Mouse (Mus musculus): ENCODE results near the gene Glipr1.
"Not testable (repeated sequence)": the region's sequence is repeated elsewhere in the genome, so short reads cannot be mapped to it uniquely, and the experiment has no call there.

Glipr1 gene

DNA sequence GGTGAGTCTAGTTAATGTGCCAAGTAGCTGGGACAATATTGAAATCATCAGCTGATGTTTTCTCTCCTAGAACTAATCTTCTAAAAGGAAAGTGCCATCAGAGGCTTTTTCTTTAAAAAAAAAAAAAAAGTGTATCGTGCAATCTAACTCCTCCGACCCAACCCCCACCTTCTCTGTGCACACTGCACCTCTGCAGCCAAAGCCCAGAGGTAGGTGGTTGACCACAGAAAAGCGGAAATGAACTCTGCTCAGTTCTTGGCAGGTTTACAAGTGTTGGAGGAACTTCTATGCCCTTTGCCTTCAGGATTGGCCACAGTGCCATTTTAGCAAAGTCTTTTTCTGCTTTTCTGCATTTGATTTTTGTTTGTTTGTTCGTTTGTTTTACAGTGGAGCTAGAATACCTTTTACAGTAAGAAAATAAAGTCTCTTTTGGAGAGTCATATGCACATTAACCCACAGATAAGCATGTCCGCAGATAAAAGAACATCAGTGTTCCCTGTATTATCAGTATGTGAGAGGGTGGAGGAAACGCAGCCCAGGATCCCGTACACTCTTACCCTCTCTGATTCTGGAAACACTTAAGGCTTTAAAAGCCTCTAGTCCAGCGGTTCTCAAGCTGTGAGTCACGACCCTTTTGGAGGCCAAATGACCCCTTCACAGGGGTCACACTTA is at the start of gene Glipr1:
TSS of gene Glipr1 (minus strand) at position 88 of the 672 bp plus-strand sequence.
- CTCF ChIA-PET, result interaction anchor here in 1 of 4 experiments (0.6 kb wide), 1 partner anchor 568 kb away, joined by 4 read pairs; no protein-coding TSS in a partner anchor
- POLR2A ChIA-PET, result interaction anchor here in 1 of 4 experiments (0.8 kb wide), 1 partner anchor 31 kb away, joined by 3 read pairs; the partner anchor contains the start of gene Krr1

DNA sequence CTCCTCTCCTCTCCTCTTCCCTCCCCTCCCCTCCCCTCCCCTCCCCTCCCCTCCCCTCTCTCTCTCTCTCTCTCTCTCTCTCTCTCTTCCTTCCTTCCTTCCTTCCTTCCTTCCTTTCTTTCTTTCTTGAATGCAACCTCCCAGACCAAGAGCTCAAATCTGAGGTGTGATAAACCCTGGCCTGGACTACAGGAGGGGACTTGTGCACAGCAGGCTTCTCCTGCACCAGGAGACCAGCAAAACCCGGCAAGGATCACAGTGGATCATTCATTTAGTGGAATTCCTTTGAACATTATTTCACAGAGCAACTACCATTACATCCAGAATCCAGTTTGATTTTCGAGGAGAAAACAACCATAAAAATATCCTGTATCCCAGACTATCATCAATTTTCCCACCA is 49.5 kb upstream of the Glipr1 start:
- CTCF ChIA-PET, POLR2A ChIA-PET: not testable (repeated sequence)

DNA sequence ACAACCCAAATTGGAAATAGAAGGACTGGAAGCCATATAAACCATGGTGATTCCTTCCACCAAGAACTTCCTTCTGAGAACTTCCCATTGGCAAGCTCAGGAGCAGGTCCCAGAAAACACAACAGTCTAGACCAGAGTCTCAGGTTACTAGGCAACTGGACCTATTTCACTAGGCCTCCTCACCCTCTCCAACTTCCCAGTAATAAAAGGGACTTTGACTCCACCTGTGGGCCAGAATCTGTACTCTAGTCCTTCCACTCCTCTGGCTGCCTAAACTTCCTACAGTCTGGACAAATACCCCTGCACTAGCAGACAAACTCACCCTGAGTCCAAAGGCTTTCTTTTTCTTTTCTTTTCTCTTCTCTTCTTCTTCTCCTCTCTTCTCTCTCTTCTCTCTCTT is 48.8 kb upstream of the Glipr1 start:
- ChIA-PET CTCF (no interaction called here), POLR2A (no interaction called here)

DNA sequence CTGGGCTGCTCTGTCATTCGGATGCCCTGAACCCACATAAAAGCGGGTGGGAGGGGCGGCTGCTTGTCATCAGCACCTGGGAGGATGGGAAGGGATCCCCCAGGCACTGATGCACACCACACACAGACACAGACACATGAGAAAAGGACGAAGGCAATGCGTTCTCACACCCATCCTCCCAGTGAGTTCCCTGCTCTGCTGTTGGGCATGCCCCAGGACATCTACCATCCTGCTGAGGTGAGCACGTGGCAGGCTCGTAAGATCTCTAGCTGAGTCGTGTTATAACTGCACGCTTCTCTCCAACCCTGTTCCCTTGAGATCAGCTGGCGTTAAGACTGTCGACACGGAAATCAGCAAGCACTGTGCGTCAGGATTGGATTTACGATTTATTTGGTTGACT is 41.9 kb upstream of the Glipr1 start:
- CTCF ChIA-PET, POLR2A ChIA-PET: not testable (repeated sequence)

DNA sequence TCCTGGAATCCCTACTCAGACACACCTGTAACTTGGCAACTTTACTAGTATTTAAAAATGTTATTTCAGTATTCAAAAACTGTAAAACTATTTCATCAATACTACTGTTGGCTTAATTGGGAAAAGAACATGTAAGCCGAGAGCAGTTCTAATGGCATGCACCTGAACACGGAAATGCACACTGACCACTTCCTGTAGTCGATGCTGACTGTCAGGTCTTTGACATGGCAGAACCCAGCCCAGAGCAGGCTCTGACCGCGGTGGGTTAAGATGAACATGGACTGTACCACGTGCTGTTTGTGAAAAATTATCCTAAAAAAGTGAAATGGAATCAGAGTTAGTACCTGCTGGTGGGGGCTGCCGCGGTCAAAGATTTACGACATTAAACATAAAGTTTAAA is 41.1 kb upstream of the Glipr1 start:
- CTCF ChIA-PET, POLR2A ChIA-PET: not testable (repeated sequence)

DNA sequence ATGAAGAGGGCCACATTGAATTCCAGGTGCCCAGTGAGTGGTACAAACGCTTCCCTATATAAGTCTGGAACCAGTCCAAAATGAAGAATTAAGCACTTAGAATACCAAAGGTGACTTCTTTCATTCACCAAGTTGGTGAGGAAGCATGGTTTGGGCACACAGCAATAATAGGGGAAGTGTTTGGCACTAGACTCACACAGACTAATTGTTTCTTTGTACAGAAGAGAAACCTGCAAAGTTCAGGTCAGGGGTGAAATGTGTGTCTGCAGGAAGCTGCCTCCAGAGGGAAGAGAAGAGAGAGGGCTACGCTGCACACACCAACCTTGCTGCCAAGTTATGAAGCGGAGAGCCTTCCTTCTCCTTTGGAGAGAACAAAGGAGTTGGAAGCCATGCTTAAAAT is 26.3 kb upstream of the Glipr1 start:
- POLR2A ChIA-PET, CTCF ChIA-PET: not testable (repeated sequence)

DNA sequence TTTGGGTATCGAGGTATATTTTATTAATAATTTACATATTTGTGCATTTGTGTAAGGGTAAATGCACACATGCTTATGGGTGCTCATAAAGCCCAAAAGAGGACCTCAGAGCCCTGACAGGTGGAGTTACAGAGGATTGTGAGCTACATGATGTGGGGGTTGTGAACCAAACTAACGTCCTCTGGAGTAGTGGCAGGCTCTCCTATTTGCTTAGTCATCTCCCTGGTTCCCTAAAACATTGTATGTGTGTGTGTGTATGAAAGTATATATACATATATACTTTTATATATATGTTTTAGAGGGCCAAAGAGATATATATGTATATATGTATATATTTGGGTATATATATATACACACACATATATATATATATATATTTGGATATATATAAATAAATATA is 21.2 kb upstream of the Glipr1 start:
- ChIA-PET POLR2A (no interaction called here), CTCF (interaction anchor here in 1 of 4 experiments (0.6 kb wide), 1 partner anchor 786 kb away, joined by 3 read pairs; no protein-coding TSS in a partner anchor)

DNA sequence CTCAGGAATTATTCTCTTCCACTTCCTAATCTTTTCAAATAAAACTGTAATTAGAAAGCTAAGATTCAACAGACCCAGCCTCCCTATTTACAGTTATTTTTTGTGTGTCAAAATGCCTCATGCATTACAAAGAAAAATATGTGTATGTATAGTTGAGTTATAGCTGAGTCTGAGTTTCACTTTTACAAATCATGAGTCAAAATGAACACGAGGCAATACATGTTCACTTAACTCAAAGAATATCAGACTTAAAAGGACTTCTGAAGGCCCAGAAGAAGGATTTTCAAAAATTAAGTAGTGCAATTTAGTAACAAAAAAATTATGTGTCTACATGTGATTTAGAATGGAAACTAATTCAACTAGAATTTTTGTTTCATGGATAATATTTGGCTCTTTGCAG is 7.1 kb upstream of the Glipr1 start:
- POLR2A ChIA-PET, CTCF ChIA-PET: not testable (repeated sequence)

DNA sequence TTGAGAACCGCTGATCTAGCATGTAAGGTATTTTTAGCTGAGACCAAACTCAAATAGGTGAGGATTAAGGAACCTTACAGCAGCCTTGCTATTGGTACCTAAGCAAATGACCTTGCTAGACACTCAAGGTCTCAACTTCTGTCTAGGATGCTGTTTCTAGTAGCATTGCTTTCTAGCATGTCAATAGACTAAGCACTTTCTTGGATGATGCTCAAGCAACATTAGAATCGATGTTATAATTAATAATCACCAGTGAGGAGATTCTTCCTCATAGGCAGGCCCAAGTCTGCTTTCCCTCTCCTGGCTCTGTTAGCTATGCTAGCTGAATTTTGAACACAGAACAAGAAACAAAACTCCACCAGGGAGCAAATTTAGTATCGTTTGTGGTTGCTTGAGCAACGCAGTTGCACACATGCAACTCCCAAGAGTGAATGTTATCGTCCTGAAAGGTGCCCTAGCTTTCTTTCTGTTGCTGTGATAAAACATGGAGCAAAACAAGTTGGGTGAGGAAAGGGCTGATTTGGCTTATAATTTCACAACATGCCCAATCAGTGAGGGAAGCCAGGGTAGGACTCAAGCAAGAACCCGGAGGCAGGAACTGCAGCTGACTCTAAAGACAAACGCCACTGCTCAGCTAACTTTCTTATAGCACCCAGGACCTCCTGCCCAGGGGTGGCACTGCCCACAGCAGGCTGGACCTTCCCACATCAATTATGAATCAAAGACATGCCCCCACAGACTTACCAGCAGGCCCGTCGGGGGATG is 493 bp downstream of the Glipr1 start:
- CTCF ChIA-PET, result interaction anchor here in 1 of 4 experiments (0.6 kb wide), 1 partner anchor 567 kb away, joined by 4 read pairs; no protein-coding TSS in a partner anchor
- POLR2A ChIA-PET, result interaction anchor here in 2 of 4 experiments (1.4 to 1.7 kb wide), 2 partner anchors 30 kb away, joined by 3 to 5 read pairs; partner anchors contain the start of gene Krr1 (in 2 of the 2)

DNA sequence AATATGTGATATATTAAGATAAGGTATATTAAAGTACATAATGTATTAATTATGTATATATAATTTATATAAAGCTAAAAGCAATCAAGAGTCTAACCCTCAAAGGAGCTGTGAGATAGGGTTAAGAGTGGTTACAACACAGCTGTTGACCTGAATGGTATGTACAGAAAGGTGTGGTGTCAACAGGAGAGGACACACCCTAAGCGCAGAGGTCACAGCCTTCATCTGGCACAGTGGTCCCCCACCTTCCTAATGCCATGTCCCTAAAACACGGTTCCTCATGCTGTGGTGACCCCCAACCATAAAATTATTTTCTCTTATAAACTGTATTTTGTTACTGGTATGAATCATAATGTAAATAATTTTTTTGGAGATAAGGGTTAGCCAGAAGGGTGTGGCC is 1.1 kb downstream of the Glipr1 start:
- ChIA-PET POLR2A (interaction anchor here in 2 of 4 experiments (1.4 to 1.7 kb wide), 2 partner anchors 29 kb away, joined by 3 to 5 read pairs; partner anchors contain the start of gene Krr1 (in 2 of the 2)), CTCF (interaction anchor here in 1 of 4 experiments (0.6 kb wide), 1 partner anchor 88 kb away, joined by 3 read pairs; no protein-coding TSS in a partner anchor)

DNA sequence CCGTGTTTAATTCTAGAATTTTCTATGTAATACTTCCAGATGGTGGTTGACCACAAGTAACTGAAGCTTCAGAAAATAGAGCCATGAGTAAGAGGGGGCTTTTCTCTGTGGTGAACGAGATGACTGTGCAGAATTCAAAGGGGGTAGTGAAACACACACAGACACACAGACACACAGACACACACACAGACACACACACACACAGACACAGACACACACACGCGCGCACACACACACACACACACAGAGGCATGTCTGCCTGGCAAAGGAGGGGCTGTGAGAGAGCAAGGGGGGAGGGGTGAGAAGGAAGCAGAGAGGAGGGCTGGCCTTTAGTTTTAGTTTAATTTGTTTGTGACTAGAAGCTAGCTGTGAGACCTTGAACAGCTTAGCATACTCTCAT is 1.9 kb downstream of the Glipr1 start:
- ChIA-PET CTCF (no interaction called here), POLR2A (interaction anchor here in 2 of 4 experiments (1.4 to 1.7 kb wide), 2 partner anchors 28 kb away, joined by 3 to 5 read pairs; partner anchors contain the start of gene Krr1 (in 2 of the 2))

DNA sequence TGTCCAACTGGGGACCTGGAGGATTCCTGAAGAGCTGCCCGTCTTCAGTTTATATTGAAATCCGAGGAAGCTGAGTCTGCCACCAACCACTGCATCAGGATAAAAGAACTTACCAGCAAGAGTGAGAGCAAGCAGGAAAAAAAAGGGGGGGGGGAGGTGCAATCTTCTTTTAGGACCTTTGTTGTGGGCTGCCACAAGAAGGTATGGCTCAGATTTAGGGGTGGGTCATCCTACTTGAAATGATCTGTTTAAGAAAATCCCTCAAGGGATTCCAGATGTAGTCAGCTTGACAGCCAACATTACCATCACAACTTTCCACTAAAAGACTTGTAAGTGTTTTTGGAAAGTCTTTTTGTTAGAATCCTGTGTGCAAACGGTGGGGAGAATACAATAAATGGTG is 2.7 kb downstream of the Glipr1 start:
- CTCF ChIA-PET, result interaction anchor here in 1 of 4 experiments (0.6 kb wide), 1 partner anchor 364 kb away, joined by 4 read pairs; no protein-coding TSS in a partner anchor
- POLR2A ChIA-PET, result no interaction called here

DNA sequence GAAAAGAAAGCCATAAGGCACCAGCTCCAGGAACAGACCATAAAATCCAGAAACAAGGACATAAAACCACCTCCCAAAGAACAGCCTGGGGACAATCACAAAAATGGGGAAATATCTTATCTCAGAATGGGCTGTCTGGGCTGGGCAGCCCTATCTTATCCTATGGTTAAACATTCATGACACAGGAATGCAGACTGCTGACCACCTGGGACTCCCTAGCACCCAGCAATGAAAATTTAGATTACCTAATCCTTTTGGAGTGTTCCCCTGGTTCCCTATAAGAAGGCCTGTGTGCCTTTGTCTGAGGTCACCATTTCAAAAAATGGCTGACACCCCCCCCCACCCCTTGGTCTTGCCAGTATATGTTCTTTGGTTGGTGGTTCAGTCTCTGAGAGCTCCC is 4.8 kb downstream of the Glipr1 start:
- CTCF ChIA-PET, result no interaction called here
- POLR2A ChIA-PET, result no interaction called here

DNA sequence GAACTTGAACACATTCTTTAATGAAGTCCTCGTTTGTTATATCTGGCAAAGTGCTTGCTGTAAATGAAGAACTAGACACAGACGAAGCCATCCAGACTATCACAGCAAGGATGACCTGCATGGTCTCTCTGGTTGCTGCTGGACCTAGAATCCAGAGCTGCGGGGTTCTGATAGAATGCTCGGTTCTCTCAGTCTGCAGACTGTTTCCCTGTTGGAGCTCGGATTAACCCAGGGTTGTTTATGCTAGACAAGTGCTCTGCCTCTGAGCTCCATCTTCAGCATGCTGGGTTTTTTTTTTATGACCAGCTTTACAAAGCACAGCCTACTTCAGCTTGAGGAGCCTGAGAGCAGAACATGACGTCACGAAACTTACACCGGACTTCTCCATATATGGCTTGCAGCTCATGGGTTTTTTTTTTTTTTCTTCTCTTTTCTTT is 5.5 kb downstream of the Glipr1 start:
- ChIA-PET POLR2A (interaction anchor here in 1 of 4 experiments (0.7 kb wide), 1 partner anchor 421 kb away, joined by 4 read pairs; no protein-coding TSS in a partner anchor), CTCF (interaction anchor here in 1 of 4 experiments (0.6 kb wide), 1 partner anchor 828 kb away, joined by 4 read pairs; no protein-coding TSS in a partner anchor)

DNA sequence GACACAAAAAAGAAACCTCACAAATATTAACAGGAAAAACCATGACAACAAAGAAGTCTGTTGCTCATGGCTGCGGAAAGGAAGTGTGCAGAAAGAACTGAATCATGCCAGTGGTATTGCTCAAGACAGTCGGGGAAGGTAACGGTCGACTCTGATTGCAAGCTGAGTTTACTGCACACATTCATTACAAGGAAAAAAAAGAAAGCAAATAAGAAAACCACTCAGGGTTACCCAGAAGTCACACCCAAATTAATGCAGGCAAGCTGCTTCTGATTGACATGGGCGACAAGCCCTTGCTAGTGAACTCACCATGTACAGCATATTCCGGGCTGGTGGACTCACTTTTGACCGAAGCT is 5.9 kb downstream of the Glipr1 start:
- CTCF ChIA-PET, result interaction anchor here in 1 of 4 experiments (0.6 kb wide), 1 partner anchor 828 kb away, joined by 4 read pairs; no protein-coding TSS in a partner anchor
- POLR2A ChIA-PET, result interaction anchor here in 2 of 4 experiments (0.7 kb wide), 2 partner anchors 93 to 421 kb away, joined by 4 read pairs; no protein-coding TSS in a partner anchor

DNA sequence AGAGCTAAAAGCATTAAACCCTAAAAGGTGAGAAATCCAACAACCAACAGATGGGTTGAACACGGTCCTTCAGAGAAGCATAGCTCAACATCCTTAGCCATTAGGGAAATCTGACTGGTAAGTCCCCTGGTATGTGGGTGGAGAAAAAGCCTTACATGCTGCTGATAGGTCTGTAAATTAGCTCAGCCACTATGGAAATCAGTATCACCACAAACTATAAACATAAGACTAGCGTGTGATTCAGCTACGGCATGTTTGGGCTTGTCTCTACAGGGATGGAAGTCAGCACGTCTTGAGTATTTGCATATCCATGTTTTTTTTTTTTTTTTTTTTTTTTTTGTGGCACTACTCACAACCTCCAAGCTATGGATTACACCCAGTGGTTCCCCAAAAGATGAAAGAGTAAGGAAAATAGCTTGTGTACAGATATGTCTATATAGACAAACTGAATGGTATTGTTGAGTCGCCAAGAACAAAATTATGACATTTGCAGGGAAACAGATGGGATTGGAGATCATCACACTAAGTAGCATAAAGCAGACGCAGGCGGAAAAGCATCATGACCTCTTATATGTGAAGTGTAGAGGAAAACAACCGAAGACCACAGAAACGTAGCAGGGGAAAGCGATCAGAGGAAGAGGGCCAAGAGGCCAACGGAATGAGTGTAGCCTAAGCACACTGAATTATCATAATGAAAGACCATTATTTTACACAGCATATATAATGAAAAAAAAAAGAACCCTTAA is 6.5 kb downstream of the Glipr1 start:
- CTCF ChIA-PET, result no interaction called here
- POLR2A ChIA-PET, result interaction anchor here in 1 of 4 experiments (0.7 kb wide), 1 partner anchor 92 kb away, joined by 4 read pairs; no protein-coding TSS in a partner anchor

DNA sequence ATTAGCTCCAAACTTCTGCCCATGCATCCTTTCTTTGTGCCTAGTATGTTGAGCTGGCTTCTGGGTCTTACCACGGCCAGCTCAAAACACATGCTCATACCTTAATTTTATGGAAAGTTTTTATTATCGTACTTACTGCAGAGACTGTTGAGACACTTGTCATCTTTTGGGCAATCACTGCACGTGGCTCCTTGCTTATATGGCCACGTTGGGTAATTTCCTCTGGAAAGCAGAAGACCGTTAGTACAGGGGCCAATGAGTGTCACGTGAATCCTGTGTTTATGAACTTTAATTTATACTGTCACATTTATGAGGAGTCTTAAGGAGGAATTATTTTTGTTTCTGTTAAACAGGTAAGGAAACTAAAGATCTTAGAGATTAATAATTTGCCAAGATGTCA is 16.0 kb downstream of the Glipr1 start:
- POLR2A ChIA-PET, result interaction anchor here in 2 of 4 experiments (0.9 to 5.6 kb wide), 2 partner anchors 11 to 13 kb away, joined by 3 to 41 read pairs; partner anchors contain the start of gene Krr1 (in 1 of the 2)
- CTCF ChIA-PET, result no interaction called here

DNA sequence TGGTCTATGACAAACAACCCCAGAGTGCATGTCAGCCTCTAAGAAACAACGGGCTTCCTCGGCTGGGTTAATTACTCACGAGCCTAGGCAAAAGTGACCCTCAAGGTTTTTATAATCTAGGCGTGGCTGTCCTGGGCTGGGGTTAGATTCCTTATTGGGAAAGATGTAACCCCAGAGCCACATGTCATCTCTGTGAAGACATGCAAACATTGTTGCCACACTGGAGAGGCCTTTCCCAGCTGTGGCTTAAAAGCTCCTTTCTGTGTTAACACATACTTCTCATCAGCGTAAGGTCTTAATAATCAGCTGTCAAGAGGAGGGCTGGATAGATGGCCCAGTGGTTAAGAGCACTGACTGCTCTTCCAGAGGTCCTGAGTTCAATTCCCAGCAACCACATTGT is 19.4 kb downstream of the Glipr1 start:
- CTCF ChIA-PET, result no interaction called here
- POLR2A ChIA-PET, result interaction anchor here in 2 of 4 experiments (1.1 to 5.6 kb wide), 3 partner anchors 9 to 10 kb away, joined by 3 to 41 read pairs (median 15); partner anchors contain the start of gene Krr1 (in 2 of the 2)

DNA sequence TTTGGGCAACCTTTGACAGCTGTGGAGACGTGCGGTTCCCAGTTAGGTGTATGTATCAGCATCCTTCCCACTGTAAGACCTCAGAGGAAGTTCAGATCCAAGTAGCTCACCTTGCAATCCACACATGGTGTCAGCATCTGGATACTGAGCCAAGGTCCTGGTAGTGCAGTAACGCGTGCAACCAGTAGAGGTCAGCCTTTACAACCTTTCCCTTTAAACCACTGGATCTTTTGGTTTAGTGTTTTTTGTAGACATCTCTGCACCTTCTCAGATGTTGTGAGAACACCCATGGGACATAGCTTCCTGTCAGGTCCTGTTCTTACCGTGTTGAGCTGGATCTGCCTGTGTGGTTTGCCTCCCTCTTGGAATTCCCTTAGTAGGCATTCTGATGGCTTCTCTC is 24.8 kb downstream of the Glipr1 start:
- POLR2A ChIA-PET, result interaction anchor here in 2 of 4 experiments (0.5 to 1.4 kb wide), 4 partner anchors 21 to 814 kb away, joined by 4 to 7 read pairs (median 4); partner anchors contain the start of gene Osbpl8 (in 1 of the 2)
- CTCF ChIA-PET, result interaction anchor here in 3 of 4 experiments (0.7 to 1.5 kb wide), 4 partner anchors 182 to 751 kb away, joined by 3 to 4 read pairs (median 4); partner anchors contain the start of genes Bbs10 (in 1 of the 3) and Glipr1l3 (in 1 of the 3)

All from embryonic stem cell, embryonic (primary cell).